10 mouse cellular contexts compared by ENCODE assay signal in the genomic region with DNA sequence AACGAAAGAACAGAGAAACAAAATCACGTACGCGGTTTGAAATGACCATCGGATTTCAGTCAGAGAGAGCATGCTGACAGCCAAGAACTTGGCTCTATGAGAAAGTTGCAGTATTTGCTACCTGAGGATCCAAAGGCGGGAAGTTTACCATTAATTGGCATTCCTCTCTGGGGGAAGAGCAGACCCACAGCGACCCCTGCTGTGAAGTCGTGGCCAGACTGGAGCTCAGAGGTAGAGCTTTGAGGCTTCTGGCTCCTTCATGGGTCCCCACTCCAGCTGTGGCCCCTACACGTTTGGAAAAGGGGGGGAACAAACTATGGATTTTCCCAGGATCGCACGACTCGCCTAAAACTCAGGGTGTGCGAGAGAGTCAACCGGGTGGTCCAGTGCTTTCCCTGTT. TPM values are rescaled to one million over a fixed set of nuclear protein-coding genes. Genes with fewer than 3 reads are reported as not detected.
DNase-seq lines count a peak whose midpoint lies in the region; ATAC-seq and TF ChIP-seq lines count a peak whose summit lies in the region.
"Had no signal": no experiment of that assay in that cellular context is flagged by ENCODE, and none has a peak within 500 bp of the region (broad histone marks: within the 10 kb centered on the region; RNA-seq: fewer than 3 reads in every experiment).

No protein-coding gene starts in this region.

- H3K9ac ChIP-seq in heart, embryonic 15.5 days: no peak overlapping the region
- no peak overlapping the region for H3K9ac ChIP-seq in liver, embryonic 14.5 days (replicated peaks)

- no peak for TF ChIP-seq EP300 in liver, embryonic 14.5 days (IDR thresholded peaks at IDR 0.05; ENCODE audit: low read depth)

- TF ChIP-seq POLR2A in thymus, adult 2 months (IDR thresholded peaks at IDR 0.05; ENCODE audit: control insufficient read depth, extremely low read depth, insufficient read depth, low read length, poor library complexity): no peak

- H3K27ac ChIP-seq in heart, embryonic 15.5 days: no peak overlapping the region
- H3K27ac ChIP-seq in thymus, adult 2 months (ENCODE audit: control insufficient read depth, insufficient read depth, low read length): no peak overlapping the region
- H3K27ac ChIP-seq in liver, embryonic 14.5 days: no peak overlapping the region

- H3K4me2 ChIP-seq in heart, embryonic 15.5 days: peak overlapping the region; percentile 17; the same call in 1 of the 2 replicates
- no peak overlapping the region for H3K4me2 ChIP-seq in liver, embryonic 14.5 days (ENCODE audit: low read depth)

- DNase-seq in heart, adult 18-20 months: no peak
- peak; percentile 30 for DNase-seq in thymus, adult 2 months
- DNase-seq in thymus, adult 18-20 months: no peak
- DNase-seq in liver, embryonic 14.5 days (ENCODE audit: low read depth in 3 of 3, low spot score in 3 of 3): no peak
- DNase-seq in right cerebral cortex, adult 18-20 months: no peak
- DNase-seq in frontal cortex, postnatal 36 days (ENCODE audit: low spot score in 2 of 2): no peak

- H3K4me1 ChIP-seq in heart, embryonic 15.5 days (replicated peaks): no peaks in the 10 kb centered on the region
- H3K4me1 ChIP-seq in thymus, adult 2 months (replicated peaks; ENCODE audit: control insufficient read depth, insufficient read depth, low read length): no peaks in the 10 kb centered on the region; the same call in 1 of the 2 replicates
- no peaks in the 10 kb centered on the region for H3K4me1 ChIP-seq in liver, embryonic 14.5 days (replicated peaks; ENCODE audit: control insufficient read depth in 2 of 2, insufficient read depth in 2 of 2, low read length in 1 of 2)

- no peak overlapping the region for H3K4me3 ChIP-seq in heart, embryonic 15.5 days
- no peak overlapping the region for H3K4me3 ChIP-seq in thymus, adult 2 months (ENCODE audit: control insufficient read depth, insufficient read depth, low read length)
- H3K4me3 ChIP-seq in liver, embryonic 14.5 days (ENCODE audit: insufficient read depth in 1 of 2, low read depth in 2 of 2, low read length in 2 of 2): no peak overlapping the region
- H3K4me3 ChIP-seq: myocyte had no signal

- TF ChIP-seq CTCF in thymus, adult 2 months (IDR thresholded peaks at IDR 0.05; ENCODE audit: borderline replicate concordance, control insufficient read depth, extremely low read depth, insufficient read depth, low read length, poor library complexity): peak; percentile 67; the same call in 1 of the 2 replicates
- peak; percentile 44 for TF ChIP-seq CTCF in liver, embryonic 14.5 days (IDR thresholded peaks at IDR 0.05; ENCODE audit: low read depth)

- H3K9me3 ChIP-seq in heart, embryonic 15.5 days (replicated peaks): no peaks in the 10 kb centered on the region
- no peaks in the 10 kb centered on the region for H3K9me3 ChIP-seq in liver, embryonic 14.5 days (ENCODE audit: control insufficient read depth, low read length)

- 0 out of 2 replicates have a peak, but pooled peaks cover 3% of the 10 kb centered on the region for H3K27me3 ChIP-seq in heart, embryonic 15.5 days
- H3K27me3 ChIP-seq in thymus, adult 2 months (ENCODE audit: control insufficient read depth, insufficient read depth, low read length): no peaks in the 10 kb centered on the region
- no peaks in the 10 kb centered on the region for H3K27me3 ChIP-seq in liver, embryonic 14.5 days (ENCODE audit: control insufficient read depth, insufficient read depth, low read length)

- H3K36me3 ChIP-seq in heart, embryonic 15.5 days: no peaks in the 10 kb centered on the region
- no peaks in the 10 kb centered on the region for H3K36me3 ChIP-seq in thymus, adult 2 months (ENCODE audit: control insufficient read depth, insufficient read depth, low read length)
- no peaks in the 10 kb centered on the region for H3K36me3 ChIP-seq in liver, embryonic 14.5 days (replicated peaks; ENCODE audit: control insufficient read depth, insufficient read depth, low read depth)

- 40% methylated on average over 14 of the region's 14 CpGs for WGBS in heart, embryonic 15.5 days
- WGBS in thymus, adult 2 months: 55% methylated on average over 14 of the region's 14 CpGs
- 31% methylated on average over 14 of the region's 14 CpGs for WGBS in liver, embryonic 14.5 days (ENCODE audit: insufficient replicate concordance)

- ATAC-seq in heart, embryonic 15.5 days (replicated peaks; ENCODE audit: insufficient number of reproducible peaks, insufficient read depth, low FRiP score, low read depth): no peak
- ATAC-seq in liver, embryonic 14.5 days (ENCODE audit: insufficient read depth): no peak
- no peak for ATAC-seq in cerebellum, adult (ENCODE audit: insufficient number of reproducible peaks, low FRiP score, low TSS enrichment)
- ATAC-seq: forebrain, embryonic 16.5 days had no signal

RNA-seq across cellular contexts. Expression of a gene that starts 3.1 kb away (rescaled TPM):
- not detected in 2 replicates for polyA plus RNA-seq in heart, embryonic 15.5 days (2015; fragmentation: Nextera tagmentation; extraction: Ambion mirVana)
- not detected for total RNA-seq in heart, adult 18-20 months (2021)
- not detected in 2 replicates for polyA plus RNA-seq in thymus, adult 2 months (2012; rRNA removed)
- polyA plus RNA-seq in liver, embryonic 14.5 days (2012; rRNA removed): not detected in 2 replicates
- polyA plus RNA-seq in liver, embryonic 14.5 days (2014; fragmentation: Nextera tagmentation; extraction: Ambion mirVana): not detected in 2 replicates
- polyA plus RNA-seq: forebrain, embryonic 16.5 days; myocyte had no signal

RNA-seq across cellular contexts. Expression of a gene that starts 13.4 kb away (rescaled TPM):
- 0.10 and 1.1 TPM in 2 replicates for polyA plus RNA-seq in heart, embryonic 15.5 days (2015; fragmentation: Nextera tagmentation; extraction: Ambion mirVana)
- total RNA-seq in heart, adult 18-20 months (2021): not detected
- 6.0 and 6.8 TPM in 2 replicates for polyA plus RNA-seq in thymus, adult 2 months (2012; rRNA removed)
- 0.17 and 0.36 TPM in 2 replicates for polyA plus RNA-seq in liver, embryonic 14.5 days (2012; rRNA removed)
- 0.29 and 0.44 TPM in 2 replicates for polyA plus RNA-seq in liver, embryonic 14.5 days (2014; fragmentation: Nextera tagmentation; extraction: Ambion mirVana)
- polyA plus RNA-seq: forebrain, embryonic 16.5 days; myocyte had no signal

RNA-seq across cellular contexts. Expression of a gene that starts 50.7 kb away (rescaled TPM):
- polyA plus RNA-seq in heart, embryonic 15.5 days (2015; fragmentation: Nextera tagmentation; extraction: Ambion mirVana): not detected in 2 replicates
- not detected for total RNA-seq in heart, adult 18-20 months (2021)
- 0.12 TPM in 1 of 2 replicates, not detected in the other for polyA plus RNA-seq in thymus, adult 2 months (2012; rRNA removed)
- not detected in 2 replicates for polyA plus RNA-seq in liver, embryonic 14.5 days (2012; rRNA removed)
- polyA plus RNA-seq in liver, embryonic 14.5 days (2014; fragmentation: Nextera tagmentation; extraction: Ambion mirVana): not detected in 2 replicates
- polyA plus RNA-seq: forebrain, embryonic 16.5 days; myocyte had no signal
